Mouse (Mus musculus): ENCODE results near the gene Olfr169.
"Not testable (repeated sequence)": the region's sequence is repeated elsewhere in the genome, so short reads cannot be mapped to it uniquely, and the experiment has no call there.

The Olfr169 gene

GRCm38 (mm10) chr16:19571709-19572108 lies at the start of gene Olfr169:
Olfr169 (minus strand) TSS chr16:19571809.
- not testable (repeated sequence) for DNase-seq (ENCODE audit: low spot score)

GRCm38 (mm10) chr16:19611782-19612181 lies 40.2 kb upstream of the Olfr169 start, which contains the start of gene Olfr170:
Olfr170 (minus strand) TSS chr16:19611882.
- DNase-seq (ENCODE audit: low spot score): not testable (repeated sequence)

- no peak for DNase-seq (ENCODE audit: low spot score)
These were observed 31.6 kb upstream of the Olfr169 start for GRCm38 (mm10) chr16:19603166-19603565.

- DNase-seq (ENCODE audit: low spot score): not testable (repeated sequence)
These were observed 18.2 kb downstream of the Olfr169 start for GRCm38 (mm10) chr16:19553429-19553828.

GRCm38 (mm10) chr16:19552246-19552645 lies 19.4 kb downstream of the Olfr169 start:
- DNase-seq (ENCODE audit: low spot score): not testable (repeated sequence)

- DNase-seq (ENCODE audit: low spot score): no peak
These were observed 36.2 kb downstream of the Olfr169 start, which contains the start of gene Olfr168 for GRCm38 (mm10) chr16:19535455-19535854. Olfr168 (minus strand) TSS chr16:19535555.

- no peak for DNase-seq (ENCODE audit: low spot score)
These were observed 49.4 kb downstream of the Olfr169 start, which contains the start of gene Olfr167 for GRCm38 (mm10) chr16:19522166-19522565. Olfr167 (minus strand) TSS chr16:19522266.

Measured in adipocyte (in vitro differentiated cells).